Mouse (Mus musculus): ENCODE measurements at regions not wholly inside any gene's neighbourhood (a gene's known extent, or its start where the extent isn't known, plus 50 kb on each side); places are given as distances from the start of the nearest gene placed in this dataset.

GRCm38 (mm10) chr12:106379151-106379594, 369.1 kb downstream of the Vrk1 start:
- Histone ChIP-seq H3K27me3 (ENCODE audit: control insufficient read depth, insufficient read depth, low read depth, low read length) (no peaks in the 10 kb centered on the region), H3K27ac (ENCODE audit: low read length) (peak overlapping the region; percentile 34; the same call in 1 of the 2 replicates), H3K4me2 (ENCODE audit: low read length) (peak overlapping the region; percentile 55), H3K9me3 (replicated peaks; ENCODE audit: control insufficient read depth, low read length, poor library complexity, severe bottlenecking) (no peaks in the 10 kb centered on the region), H3K36me3 (ENCODE audit: control insufficient read depth, insufficient read depth, low read length) (no peaks in the 10 kb centered on the region), H3K4me1 (ENCODE audit: control insufficient read depth, insufficient read depth, low read length) (peaks cover 24% of the 10 kb centered on the region), H3K4me3 (ENCODE audit: low read depth, low read length) (peak overlapping the region; percentile 19), H3K9ac (ENCODE audit: low read depth, low read length) (peak overlapping the region; percentile 46)
- 2% methylated on average over 14 of the region's 14 CpGs for WGBS
- ATAC-seq: no peak

- H3K27ac ChIP-seq (ENCODE audit: low read length): no peak overlapping the region
- H3K27me3 ChIP-seq (ENCODE audit: control insufficient read depth, insufficient read depth, low read depth, low read length): no peaks in the 10 kb centered on the region
- H3K4me1 ChIP-seq (ENCODE audit: control insufficient read depth, insufficient read depth, low read length): peaks cover 24% of the 10 kb centered on the region
- H3K36me3 ChIP-seq (ENCODE audit: control insufficient read depth, insufficient read depth, low read length): no peaks in the 10 kb centered on the region
- H3K9ac ChIP-seq (ENCODE audit: low read depth, low read length): no peak overlapping the region
- H3K4me2 ChIP-seq (ENCODE audit: low read length): no peak overlapping the region
- 39% methylated on average over 14 of the region's 14 CpGs for WGBS
- H3K9me3 ChIP-seq (replicated peaks; ENCODE audit: control insufficient read depth, low read length, poor library complexity, severe bottlenecking): no peaks in the 10 kb centered on the region
- no peak for ATAC-seq
- H3K4me3 ChIP-seq (ENCODE audit: low read depth, low read length): no peak overlapping the region
Measured at GRCm38 (mm10) chr12:106379779-106380178, 369.8 kb downstream of the Vrk1 start.

GRCm38 (mm10) chr12:106381821-106382220, 371.8 kb downstream of the Vrk1 start:
- no peak overlapping the region for H3K9ac ChIP-seq (ENCODE audit: low read depth, low read length)
- H3K9me3 ChIP-seq (replicated peaks; ENCODE audit: control insufficient read depth, low read length, poor library complexity, severe bottlenecking): no peaks in the 10 kb centered on the region
- H3K27me3 ChIP-seq (ENCODE audit: control insufficient read depth, insufficient read depth, low read depth, low read length): no peaks in the 10 kb centered on the region
- H3K4me3 ChIP-seq (ENCODE audit: low read depth, low read length): no peak overlapping the region
- H3K4me2 ChIP-seq (ENCODE audit: low read length): no peak overlapping the region
- WGBS: 52% methylated on average over 15 of the region's 15 CpGs
- H3K27ac ChIP-seq (ENCODE audit: low read length): no peak overlapping the region; the same call in 1 of the 2 replicates
- no peak for ATAC-seq
- H3K4me1 ChIP-seq (ENCODE audit: control insufficient read depth, insufficient read depth, low read length): peaks cover 20% of the 10 kb centered on the region
- H3K36me3 ChIP-seq (ENCODE audit: control insufficient read depth, insufficient read depth, low read length): no peaks in the 10 kb centered on the region

- no peak overlapping the region for H3K4me2 ChIP-seq (ENCODE audit: low read length)
- no peaks in the 10 kb centered on the region for H3K27me3 ChIP-seq (ENCODE audit: control insufficient read depth, insufficient read depth, low read depth, low read length)
- H3K4me3 ChIP-seq (ENCODE audit: low read depth, low read length): no peak overlapping the region
- no peak overlapping the region for H3K9ac ChIP-seq (ENCODE audit: low read depth, low read length)
- H3K36me3 ChIP-seq (ENCODE audit: control insufficient read depth, insufficient read depth, low read length): no peaks in the 10 kb centered on the region
- no peak overlapping the region for H3K27ac ChIP-seq (ENCODE audit: low read length)
- 82% methylated on average over 11 of the region's 11 CpGs for WGBS
- ATAC-seq: no peak
- no peaks in the 10 kb centered on the region for H3K9me3 ChIP-seq (replicated peaks; ENCODE audit: control insufficient read depth, low read length, poor library complexity, severe bottlenecking)
- no peaks in the 10 kb centered on the region for H3K4me1 ChIP-seq (ENCODE audit: control insufficient read depth, insufficient read depth, low read length)
Measured at GRCm38 (mm10) chr12:106389214-106389613, 379.2 kb downstream of the Vrk1 start.

GRCm38 (mm10) chr12:106392316-106392715, 382.3 kb downstream of the Vrk1 start:
- Histone ChIP-seq H3K36me3 (ENCODE audit: control insufficient read depth, insufficient read depth, low read length) (no peaks in the 10 kb centered on the region), H3K9ac (ENCODE audit: low read depth, low read length) (no peak overlapping the region), H3K9me3 (replicated peaks; ENCODE audit: control insufficient read depth, low read length, poor library complexity, severe bottlenecking) (no peaks in the 10 kb centered on the region), H3K27me3 (ENCODE audit: control insufficient read depth, insufficient read depth, low read depth, low read length) (no peaks in the 10 kb centered on the region), H3K4me3 (ENCODE audit: low read depth, low read length) (no peak overlapping the region), H3K4me1 (ENCODE audit: control insufficient read depth, insufficient read depth, low read length) (no peaks in the 10 kb centered on the region), H3K4me2 (ENCODE audit: low read length) (no peak overlapping the region), H3K27ac (ENCODE audit: low read length) (no peak overlapping the region)
- no peak for ATAC-seq
- WGBS: 80% methylated on average over 2 of the region's 2 CpGs

GRCm38 (mm10) chr12:106399085-106399484, 389.1 kb downstream of the Vrk1 start:
- ATAC-seq: no peak
- Histone ChIP-seq H3K4me2 (ENCODE audit: low read length) (no peak overlapping the region), H3K9ac (ENCODE audit: low read depth, low read length) (no peak overlapping the region), H3K4me1 (ENCODE audit: control insufficient read depth, insufficient read depth, low read length) (no peaks in the 10 kb centered on the region), H3K4me3 (ENCODE audit: low read depth, low read length) (no peak overlapping the region), H3K27me3 (ENCODE audit: control insufficient read depth, insufficient read depth, low read depth, low read length) (no peaks in the 10 kb centered on the region), H3K9me3 (replicated peaks; ENCODE audit: control insufficient read depth, low read length, poor library complexity, severe bottlenecking) (no peaks in the 10 kb centered on the region), H3K36me3 (ENCODE audit: control insufficient read depth, insufficient read depth, low read length) (no peaks in the 10 kb centered on the region), H3K27ac (ENCODE audit: low read length) (no peak overlapping the region)
- 78% methylated on average over 17 of the region's 17 CpGs for WGBS

GRCm38 (mm10) chr12:106411075-106411474, 401.0 kb downstream of the Vrk1 start:
- H3K9me3 ChIP-seq (replicated peaks; ENCODE audit: control insufficient read depth, low read length, poor library complexity, severe bottlenecking): no peaks in the 10 kb centered on the region; the same call in 1 of the 2 replicates
- H3K9ac ChIP-seq (ENCODE audit: low read depth, low read length): no peak overlapping the region
- no peak overlapping the region for H3K4me2 ChIP-seq (ENCODE audit: low read length)
- H3K4me1 ChIP-seq (ENCODE audit: control insufficient read depth, insufficient read depth, low read length): no peaks in the 10 kb centered on the region
- H3K4me3 ChIP-seq (ENCODE audit: low read depth, low read length): no peak overlapping the region
- WGBS: 89% methylated on average over 7 of the region's 7 CpGs
- no peak overlapping the region for H3K27ac ChIP-seq (ENCODE audit: low read length)
- H3K36me3 ChIP-seq (ENCODE audit: control insufficient read depth, insufficient read depth, low read length): no peaks in the 10 kb centered on the region
- no peak for ATAC-seq
- H3K27me3 ChIP-seq (ENCODE audit: control insufficient read depth, insufficient read depth, low read depth, low read length): no peaks in the 10 kb centered on the region

GRCm38 (mm10) chr12:106426631-106427030, 416.6 kb downstream of the Vrk1 start:
- H3K4me3 ChIP-seq (ENCODE audit: low read depth, low read length): no peak overlapping the region
- no peaks in the 10 kb centered on the region for H3K9me3 ChIP-seq (replicated peaks; ENCODE audit: control insufficient read depth, low read length, poor library complexity, severe bottlenecking)
- no peaks in the 10 kb centered on the region for H3K4me1 ChIP-seq (ENCODE audit: control insufficient read depth, insufficient read depth, low read length)
- H3K27me3 ChIP-seq (ENCODE audit: control insufficient read depth, insufficient read depth, low read depth, low read length): no peaks in the 10 kb centered on the region
- WGBS: 88% methylated on average over 4 of the region's 4 CpGs
- no peak overlapping the region for H3K4me2 ChIP-seq (ENCODE audit: low read length)
- no peaks in the 10 kb centered on the region for H3K36me3 ChIP-seq (ENCODE audit: control insufficient read depth, insufficient read depth, low read length)
- H3K9ac ChIP-seq (ENCODE audit: low read depth, low read length): no peak overlapping the region
- no peak for ATAC-seq
- no peak overlapping the region for H3K27ac ChIP-seq (ENCODE audit: low read length)

GRCm38 (mm10) chr12:106429991-106430390, 420.0 kb downstream of the Vrk1 start:
- Histone ChIP-seq H3K4me3 (ENCODE audit: low read depth, low read length) (no peak overlapping the region), H3K36me3 (ENCODE audit: control insufficient read depth, insufficient read depth, low read length) (no peaks in the 10 kb centered on the region), H3K9ac (ENCODE audit: low read depth, low read length) (no peak overlapping the region), H3K4me2 (ENCODE audit: low read length) (no peak overlapping the region), H3K27ac (ENCODE audit: low read length) (no peak overlapping the region), H3K27me3 (ENCODE audit: control insufficient read depth, insufficient read depth, low read depth, low read length) (no peaks in the 10 kb centered on the region), H3K4me1 (ENCODE audit: control insufficient read depth, insufficient read depth, low read length) (no peaks in the 10 kb centered on the region), H3K9me3 (replicated peaks; ENCODE audit: control insufficient read depth, low read length, poor library complexity, severe bottlenecking) (no peaks in the 10 kb centered on the region)
- no peak for ATAC-seq
- 70% methylated on average over 7 of the region's 7 CpGs for WGBS

Data from midbrain, embryonic 16.5 days (tissue).